Mouse (Mus musculus) gastrocnemius, adult 2 months (tissue): ENCODE measurements around the gene Flnb. TPM values are rescaled to one million over a fixed set of nuclear protein-coding genes. Genes with fewer than 3 reads are reported as not detected.
A peak's percentile ranks its signal among the peaks of the same experiment; 100 is the strongest.

Source experiments
- DNase-seq: peaks from one replicate; pipeline ENCODE4 v3.0.0; 2022
- H3K27ac ChIP-seq: fragments of 200-600 bp; 2 replicates; pipeline ENCODE4 v1.8.1; 2022; ENCODE audit warnings: mild to moderate bottlenecking
- H3K4me3 ChIP-seq: fragments of 200-600 bp; 2 replicates; pipeline ENCODE4 v1.8.1; 2022; ENCODE audit warnings: mild to moderate bottlenecking, moderate library complexity
- CTCF ChIP-seq: fragments of 200-600 bp; IDR thresholded peaks from 2 replicates; pipeline ENCODE4 v1.8.1; 2022; ENCODE audit warnings: antibody characterized with exemption, mild to moderate bottlenecking, moderate library complexity
- intact Hi-C: fragments of 180-260 bp; cut with DNase I; formaldehyde crosslinking; loops from one replicate; pipeline ENCODE4 v1.15.1; 2025
- total RNA-seq, 2 experiments: library from RNA; stranded (reverse); gene quantifications; 2 replicates each; pipeline ENCODE4 v1.2.3; 2021

Gene Flnb
- total RNA-seq, 2 experiments from 2014 or later, result 6.0 to 11.0 TPM

- H3K4me3 ChIP-seq, result no peak overlapping the region
- no peak overlapping the region for H3K27ac ChIP-seq
- no peak for TF ChIP-seq CTCF
- no peak for DNase-seq
- intact Hi-C loops, result no loop called here
These were observed 160.4 kb downstream of the Flnb start for GRCm38 (mm10) chr14:7978183-7978582.

DNA sequence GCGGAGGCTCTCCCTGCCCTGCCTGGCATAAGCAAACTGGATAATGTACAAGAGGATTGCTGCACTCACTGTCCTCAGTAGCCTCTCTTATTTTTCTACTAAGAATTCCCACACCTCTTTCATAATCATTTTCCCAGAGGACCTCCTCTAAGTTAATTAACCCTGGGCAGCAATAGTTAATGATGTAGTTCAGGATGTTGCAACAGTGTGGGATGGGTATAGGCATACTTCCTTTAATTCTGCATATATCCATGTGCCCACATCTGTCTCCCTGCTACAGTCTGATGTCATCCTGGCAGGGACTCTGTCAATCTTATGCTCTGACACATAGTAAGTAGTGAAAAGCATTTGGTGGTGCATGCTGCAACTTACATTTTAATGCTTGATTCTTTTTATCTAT lies 163.5 kb downstream of the Flnb start:
- Histone ChIP-seq H3K27ac (no peak overlapping the region), H3K4me3 (no peak overlapping the region)
- no peak for TF ChIP-seq CTCF
- intact Hi-C loops, result no loop called here
- no peak for DNase-seq

DNA sequence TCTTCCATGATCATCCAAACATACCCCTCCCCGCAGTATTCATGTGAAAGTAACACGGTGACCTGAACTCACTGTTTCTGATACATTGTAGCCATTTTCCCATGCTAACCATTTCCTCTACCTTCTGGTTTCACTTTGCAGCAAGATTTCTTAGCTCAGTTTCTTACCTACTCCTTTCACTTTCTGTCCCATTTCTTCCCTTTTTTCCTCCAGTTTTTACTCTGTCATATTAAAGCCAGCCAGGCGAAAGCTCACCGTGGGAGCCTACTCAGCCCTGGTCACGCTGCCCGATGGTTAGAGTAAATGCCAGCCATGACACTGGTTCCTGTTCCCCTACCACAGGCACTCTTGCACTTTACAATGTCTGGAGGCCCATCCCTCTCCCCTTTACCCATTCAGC lies 169.2 kb downstream of the Flnb start:
- DNase-seq, result no peak
- no peak overlapping the region for H3K4me3 ChIP-seq
- intact Hi-C loops, result no loop called here
- no peak overlapping the region for H3K27ac ChIP-seq
- no peak for TF ChIP-seq CTCF

DNA sequence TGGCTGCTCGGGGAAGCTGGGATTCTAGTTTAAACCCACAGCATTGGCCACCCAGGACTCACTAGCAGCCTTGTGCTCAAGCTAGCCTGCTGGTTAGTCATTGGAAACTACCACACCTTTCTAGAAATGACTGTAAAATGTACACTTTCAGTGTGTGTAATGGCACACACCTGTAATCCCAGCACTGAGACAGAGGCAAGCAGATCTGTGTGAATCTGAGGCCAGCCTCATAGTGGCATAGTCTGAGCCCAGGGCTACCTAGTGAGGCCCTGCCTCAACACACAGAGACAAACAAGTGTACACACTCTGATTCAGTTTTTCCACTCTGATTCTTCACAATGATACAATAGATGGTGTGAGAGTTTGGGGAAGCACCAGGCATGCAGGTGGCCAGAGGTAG lies 171.6 kb downstream of the Flnb start:
- intact Hi-C loops, result no loop called here
- H3K27ac ChIP-seq, result no peak overlapping the region
- no peak for TF ChIP-seq CTCF
- DNase-seq, result no peak
- H3K4me3 ChIP-seq, result no peak overlapping the region

DNA sequence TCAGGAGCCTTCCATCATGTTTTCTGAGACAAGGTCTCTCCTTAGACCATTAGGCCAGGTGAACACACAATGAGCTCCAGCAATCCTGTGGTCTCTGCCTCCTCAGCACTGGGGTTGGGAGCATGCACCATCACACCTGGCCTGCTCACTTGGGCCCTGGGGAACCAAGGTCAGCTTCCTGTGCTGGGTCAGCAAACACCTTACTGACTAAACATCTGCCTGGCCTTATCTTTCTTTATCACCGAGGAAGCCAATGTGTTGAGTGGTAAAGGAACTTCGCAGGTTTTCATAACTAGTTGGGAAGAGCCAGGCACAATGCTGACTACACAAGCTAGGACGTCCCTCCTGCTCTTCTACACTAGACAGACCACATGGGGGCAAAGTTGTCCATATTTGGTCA lies 172.2 kb downstream of the Flnb start:
- H3K27ac ChIP-seq, result no peak overlapping the region
- intact Hi-C loops, result no loop called here
- no peak for TF ChIP-seq CTCF
- DNase-seq, result no peak
- H3K4me3 ChIP-seq, result no peak overlapping the region

GRCm38 (mm10) chr14:7991108-7991776 lies 173.5 kb downstream of the Flnb start:
- no peak for DNase-seq
- H3K27ac ChIP-seq, result no peak overlapping the region
- no peak overlapping the region for H3K4me3 ChIP-seq
- TF ChIP-seq CTCF, result no peak
- intact Hi-C loops, result no loop called here

DNA sequence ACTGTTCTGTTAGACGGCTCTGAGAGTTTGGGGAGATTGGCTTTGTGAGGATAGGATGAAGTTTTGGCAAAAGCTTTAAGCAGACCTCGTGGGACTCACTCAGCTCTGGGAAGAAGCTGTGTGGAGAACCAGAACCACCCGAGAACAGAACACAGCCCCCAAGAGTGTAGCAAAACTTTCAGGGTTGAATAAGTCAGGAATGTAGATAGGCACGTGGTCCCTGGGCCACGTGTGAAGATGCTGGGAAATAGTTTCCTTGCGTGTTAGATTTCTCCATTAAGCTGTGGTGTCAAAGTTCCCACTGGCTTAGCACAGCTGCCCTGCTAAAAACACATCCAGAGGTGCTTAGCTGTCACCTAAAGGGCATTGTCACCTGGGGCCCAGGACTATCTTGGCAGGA lies 174.4 kb downstream of the Flnb start:
- DNase-seq, result no peak
- no peak for TF ChIP-seq CTCF
- intact Hi-C loops, result no loop called here

GRCm38 (mm10) chr14:7994271-7994767 lies 176.6 kb downstream of the Flnb start, which contains the start of gene Dnase1l3:
TSS of gene Dnase1l3 (minus strand) at chr14:7994573.
- peak; percentile 49 for DNase-seq
- Histone ChIP-seq H3K4me3 (no peak within 1 kb of the TSS), H3K27ac (no peak within 1 kb of the TSS)
- peak; percentile 62 for TF ChIP-seq CTCF
- intact Hi-C loops, result no loop called here

More for the DNA sequence above, 174.4 kb downstream of the Flnb start:
- Histone ChIP-seq H3K27ac (no peak overlapping the region), H3K4me3 (no peak overlapping the region)

DNA sequence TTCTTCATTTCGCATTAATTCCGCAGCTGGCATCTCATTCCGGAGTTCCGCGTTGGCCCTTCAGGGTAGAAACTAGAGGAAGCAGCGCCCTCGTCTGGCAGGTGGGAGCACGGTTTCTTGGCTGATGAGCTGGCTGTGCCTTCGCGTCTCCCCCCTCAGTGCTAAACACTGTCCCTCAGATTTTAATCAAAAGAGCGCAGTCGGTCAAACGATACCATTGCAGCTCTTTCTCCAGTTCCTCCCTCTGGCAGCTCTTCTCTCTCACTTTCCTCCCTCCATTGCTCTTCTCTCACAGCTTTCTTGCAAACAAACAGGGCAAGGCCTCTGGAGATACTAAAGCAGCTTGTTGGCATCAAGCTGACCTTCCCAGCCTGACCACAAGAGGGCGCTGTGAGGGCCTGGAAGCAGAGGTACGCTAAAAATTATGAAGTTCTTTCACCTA lies 179.5 kb downstream of the Flnb start:
- peak; percentile 92 for DNase-seq
- peak overlapping the region; percentile 70 for H3K4me3 ChIP-seq
- peak overlapping the region; percentile 82 for H3K27ac ChIP-seq
- peak; percentile 77 for TF ChIP-seq CTCF
- intact Hi-C loops, result loop anchor here (1.0 to 2.0 kb wide), 2 partner anchors 47 to 178 kb away; no protein-coding TSS in a partner anchor

- Histone ChIP-seq H3K27ac (no peak overlapping the region), H3K4me3 (no peak overlapping the region)
- no peak for TF ChIP-seq CTCF
- DNase-seq, result no peak
- intact Hi-C loops, result no loop called here
These were observed 181.3 kb downstream of the Flnb start for GRCm38 (mm10) chr14:7999030-7999429.

- TF ChIP-seq CTCF, result no peak
- Histone ChIP-seq H3K4me3 (no peak overlapping the region), H3K27ac (no peak overlapping the region)
- intact Hi-C loops, result no loop called here
- DNase-seq, result no peak
These were observed 181.7 kb downstream of the Flnb start for GRCm38 (mm10) chr14:7999435-7999834.

- intact Hi-C loops, result no loop called here
- no peak for TF ChIP-seq CTCF
- Histone ChIP-seq H3K27ac (no peak overlapping the region), H3K4me3 (no peak overlapping the region)
- DNase-seq, result no peak
These were observed 182.5 kb downstream of the Flnb start for GRCm38 (mm10) chr14:8000247-8000646.

Other genes starting within 250 kb of the Flnb start
- gene Gm3558, start 249.4 kb upstream of the Flnb start, total RNA-seq, result under 1 TPM; 0.56 to 0.75 TPM
- gene Gm10338, start 222.4 kb upstream of the Flnb start, total RNA-seq, result not detected
- gene Gm10128, start 174.0 kb upstream of the Flnb start, total RNA-seq, result not detected
- gene Gm26661, start 26.4 kb upstream of the Flnb start, total RNA-seq, result not detected
- not detected for gene Gm45521, start 139.3 kb downstream of the Flnb start, total RNA-seq
- gene Dnase1l3, start 176.6 kb downstream of the Flnb start, total RNA-seq, result not detected
- 1 to 10 TPM; 4.8 to 7.3 TPM for gene Abhd6, start 184.9 kb downstream of the Flnb start, total RNA-seq